In the genomic region with DNA sequence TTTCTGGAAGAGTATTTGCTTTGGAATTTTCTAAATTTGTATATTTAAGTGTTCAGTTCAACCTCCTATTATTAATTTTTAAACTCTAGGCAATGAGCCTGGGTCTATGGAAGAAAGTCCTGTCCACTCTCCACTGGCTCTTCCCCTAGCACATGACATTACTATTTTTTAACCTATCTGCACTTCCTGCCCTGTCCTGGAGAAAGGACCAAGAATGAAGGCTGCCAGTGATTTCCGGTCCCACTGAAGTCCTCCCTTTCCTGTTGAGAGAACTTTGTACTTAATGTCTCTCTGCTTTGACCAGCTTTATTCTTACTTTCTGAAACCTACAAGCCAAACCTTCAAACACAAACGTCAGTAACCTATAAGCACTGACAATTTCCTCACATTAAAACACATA, we compare ENCODE assay signal across 13 mouse cellular contexts. TPM values are rescaled to one million over a fixed set of nuclear protein-coding genes. Genes with fewer than 3 reads are reported as not detected.
DNase-seq lines count a peak whose midpoint lies in the region; ATAC-seq and TF ChIP-seq lines count a peak whose summit lies in the region.
"Had no signal": no experiment of that assay in that cellular context is flagged by ENCODE, and none has a peak within 500 bp of the region (broad histone marks: within the 10 kb centered on the region; RNA-seq: fewer than 3 reads in every experiment).

No protein-coding gene starts in this region.

- H3K4me1 ChIP-seq in intestine, embryonic 16.5 days (ENCODE audit: control insufficient read depth, insufficient read depth, low read length): peaks cover 48% of the 10 kb centered on the region
- H3K4me1 ChIP-seq in intestine, embryonic 15.5 days (replicated peaks): peaks cover 43% of the 10 kb centered on the region
- H3K4me1 ChIP-seq in intestine, postnatal 0 days (replicated peaks; ENCODE audit: control insufficient read depth, insufficient read depth, low read length): peaks cover 8% of the 10 kb centered on the region; the same call in 1 of the 2 replicates
- peaks cover 28% of the 10 kb centered on the region for H3K4me1 ChIP-seq in lung, postnatal 0 days (ENCODE audit: insufficient read depth, low read depth, low read length)
- peaks cover 13% of the 10 kb centered on the region for H3K4me1 ChIP-seq in midbrain, embryonic 10.5 days

- 52% methylated on average over 2 of the region's 2 CpGs for WGBS in intestine, embryonic 16.5 days
- WGBS in intestine, embryonic 15.5 days: 58% methylated on average over 2 of the region's 2 CpGs
- 24% methylated on average over 2 of the region's 2 CpGs for WGBS in intestine, postnatal 0 days
- WGBS in lung, postnatal 0 days: 56% methylated on average over 2 of the region's 2 CpGs
- 85% methylated on average over 2 of the region's 2 CpGs for WGBS in midbrain, embryonic 10.5 days

- H3K9me3 ChIP-seq in intestine, embryonic 16.5 days (ENCODE audit: control insufficient read depth, low read length): no peaks in the 10 kb centered on the region
- H3K9me3 ChIP-seq in intestine, embryonic 15.5 days: no peaks in the 10 kb centered on the region
- no peaks in the 10 kb centered on the region for H3K9me3 ChIP-seq in intestine, postnatal 0 days (ENCODE audit: control insufficient read depth)
- H3K9me3 ChIP-seq in lung, postnatal 0 days (ENCODE audit: low read length): no peaks in the 10 kb centered on the region
- no peaks in the 10 kb centered on the region for H3K9me3 ChIP-seq in midbrain, embryonic 10.5 days (replicated peaks)
- H3K9me3 ChIP-seq: embryonic facial prominence, embryonic 12.5 days; hindbrain, embryonic 10.5 days had no signal

- H3K36me3 ChIP-seq in intestine, embryonic 16.5 days (ENCODE audit: control insufficient read depth, insufficient read depth, low read length): peaks cover 8% of the 10 kb centered on the region
- peaks cover 7% of the 10 kb centered on the region for H3K36me3 ChIP-seq in intestine, embryonic 15.5 days
- peaks cover 12% of the 10 kb centered on the region for H3K36me3 ChIP-seq in intestine, postnatal 0 days (ENCODE audit: control insufficient read depth, insufficient read depth)
- peaks cover 3% of the 10 kb centered on the region; the same call in 1 of the 2 replicates for H3K36me3 ChIP-seq in lung, postnatal 0 days (ENCODE audit: insufficient read depth, low read length)
- peaks cover 47% of the 10 kb centered on the region for H3K36me3 ChIP-seq in midbrain, embryonic 10.5 days

- H3K27ac ChIP-seq in intestine, embryonic 16.5 days (ENCODE audit: low read length): peak overlapping the region; percentile 38; the same call in 1 of the 2 replicates
- H3K27ac ChIP-seq in intestine, embryonic 15.5 days: no peak overlapping the region
- H3K27ac ChIP-seq in intestine, postnatal 0 days (ENCODE audit: low read depth, low read length): peak overlapping the region; percentile 73
- peak overlapping the region; percentile 65 for H3K27ac ChIP-seq in lung, postnatal 0 days (ENCODE audit: low read length)
- no peak overlapping the region for H3K27ac ChIP-seq in midbrain, embryonic 10.5 days (replicated peaks)
- H3K27ac ChIP-seq: embryonic facial prominence, embryonic 12.5 days; hindbrain, embryonic 10.5 days had no signal

- ATAC-seq in intestine, embryonic 16.5 days: peak; percentile 32; the same call in 1 of the 2 replicates
- ATAC-seq in intestine, embryonic 15.5 days: no peak
- ATAC-seq in activated CD4-positive, CD25-positive, alpha-beta regulatory T cell, adult 4 months: peak; percentile 30
- peak; percentile 50 for ATAC-seq in intestine, postnatal 0 days
- ATAC-seq in lung, postnatal 0 days: no peak
- ATAC-seq in granulocyte monocyte progenitor cell, adult 5-6 weeks (replicated peaks; ENCODE audit: poor library complexity, severe bottlenecking): no peak
- ATAC-seq: forebrain, embryonic 16.5 days had no signal

- no peak overlapping the region for H3K4me2 ChIP-seq in intestine, embryonic 16.5 days (ENCODE audit: low read depth, low read length)
- no peak overlapping the region for H3K4me2 ChIP-seq in intestine, embryonic 15.5 days (replicated peaks)
- H3K4me2 ChIP-seq in intestine, postnatal 0 days (replicated peaks; ENCODE audit: low read depth): peak overlapping the region; percentile 38; the same call in 1 of the 2 replicates
- peak overlapping the region; percentile 17; the same call in 1 of the 2 replicates for H3K4me2 ChIP-seq in lung, postnatal 0 days (replicated peaks; ENCODE audit: low read depth, low read length)
- H3K4me2 ChIP-seq: embryonic facial prominence, embryonic 12.5 days had no signal

- H3K9ac ChIP-seq in intestine, embryonic 16.5 days (ENCODE audit: low read depth, low read length): no peak overlapping the region
- H3K9ac ChIP-seq in intestine, embryonic 15.5 days: no peak overlapping the region
- H3K9ac ChIP-seq in intestine, postnatal 0 days (ENCODE audit: low read depth, low read length): no peak overlapping the region; the same call in 1 of the 2 replicates
- no peak overlapping the region for H3K9ac ChIP-seq in lung, postnatal 0 days (replicated peaks; ENCODE audit: low read depth)
- H3K9ac ChIP-seq: embryonic facial prominence, embryonic 12.5 days had no signal

- TF ChIP-seq CTCF in intestine, postnatal 0 days (IDR thresholded peaks at IDR 0.05; ENCODE audit: low read depth): no peak
- no peak for TF ChIP-seq CTCF in lung, postnatal 0 days (IDR thresholded peaks at IDR 0.05)

- DNase-seq in lung, postnatal 0 days (ENCODE audit: low spot score): peak; percentile 40
- no peak for DNase-seq in midbrain, embryonic 10.5 days (ENCODE audit: low spot score)
- no peak for DNase-seq in gastrocnemius, adult 8-10 months (ENCODE audit: low spot score in 2 of 2)
- DNase-seq: layer of hippocampus, postnatal 36 days had no signal

- no peaks in the 10 kb centered on the region for H3K27me3 ChIP-seq in intestine, embryonic 16.5 days (replicated peaks; ENCODE audit: control insufficient read depth, insufficient read depth, low read length)
- no peaks in the 10 kb centered on the region for H3K27me3 ChIP-seq in intestine, embryonic 15.5 days (replicated peaks)
- H3K27me3 ChIP-seq in intestine, postnatal 0 days (replicated peaks; ENCODE audit: control insufficient read depth, insufficient read depth, low read length): no peaks in the 10 kb centered on the region
- no peaks in the 10 kb centered on the region for H3K27me3 ChIP-seq in lung, postnatal 0 days (replicated peaks; ENCODE audit: insufficient read depth, low read length)
- no peaks in the 10 kb centered on the region for H3K27me3 ChIP-seq in midbrain, embryonic 10.5 days (ENCODE audit: low read depth, poor library complexity, severe bottlenecking)
- H3K27me3 ChIP-seq: CH12.LX; embryonic facial prominence, embryonic 12.5 days had no signal

- H3K4me3 ChIP-seq in intestine, embryonic 16.5 days (ENCODE audit: low read length): no peak overlapping the region
- H3K4me3 ChIP-seq in intestine, embryonic 15.5 days (replicated peaks): no peak overlapping the region
- no peak overlapping the region for H3K4me3 ChIP-seq in intestine, postnatal 0 days (ENCODE audit: low read depth, low read length)
- H3K4me3 ChIP-seq in lung, postnatal 0 days (ENCODE audit: low read depth, low read length): no peak overlapping the region
- H3K4me3 ChIP-seq in midbrain, embryonic 10.5 days: no peak overlapping the region
- H3K4me3 ChIP-seq: embryonic facial prominence, embryonic 12.5 days; hindbrain, embryonic 10.5 days had no signal

- TF ChIP-seq EP300 in lung, postnatal 0 days (IDR thresholded peaks at IDR 0.05): peak; percentile 58

RNA-seq across cellular contexts. Expression of gene Rac1, which starts 7.4 kb away (rescaled TPM):
- 52.6 and 307 TPM in 2 replicates for polyA plus RNA-seq in intestine, embryonic 16.5 days (2015; fragmentation: Nextera tagmentation; extraction: Ambion mirVana)
- polyA plus RNA-seq in intestine, embryonic 15.5 days (2015; fragmentation: Nextera tagmentation; extraction: Ambion mirVana): 416 and 446 TPM in 2 replicates
- 10 to 100 TPM; 63.1 to 70.0 TPM for polyA plus RNA-seq in activated CD4-positive, CD25-positive, alpha-beta regulatory T cell, adult 4 months (2017; shearing (Covaris generic))
- polyA plus RNA-seq in intestine, postnatal 0 days (2015; fragmentation: Nextera tagmentation; extraction: Ambion mirVana): 375 and 413 TPM in 2 replicates
- 439 and 450 TPM in 2 replicates for polyA plus RNA-seq in lung, postnatal 0 days (2015; fragmentation: Nextera tagmentation; extraction: Ambion mirVana)
- 349 and 471 TPM in 2 replicates for total RNA-seq in granulocyte monocyte progenitor cell, adult 5-6 weeks (2014; fragmentation: Nextera tagmentation)
- 118 and 134 TPM in 2 replicates for total RNA-seq in granulocyte monocyte progenitor cell, adult 5-6 weeks (2017)
- polyA plus RNA-seq in midbrain, embryonic 10.5 days (2016; fragmentation: Nextera tagmentation; extraction: Ambion mirVana): 378 and 386 TPM in 2 replicates
- total RNA-seq in gastrocnemius, adult 8-10 months (2022): 100 to 1,000 TPM; 211 to 247 (median 228) TPM

RNA-seq across cellular contexts. Expression of gene Daglb, which starts 56.0 kb away (rescaled TPM):
- 16.2 and 18.5 TPM in 2 replicates for polyA plus RNA-seq in intestine, embryonic 16.5 days (2015; fragmentation: Nextera tagmentation; extraction: Ambion mirVana)
- polyA plus RNA-seq in intestine, embryonic 15.5 days (2015; fragmentation: Nextera tagmentation; extraction: Ambion mirVana): 11.1 and 13.1 TPM in 2 replicates
- polyA plus RNA-seq in activated CD4-positive, CD25-positive, alpha-beta regulatory T cell, adult 4 months (2017; shearing (Covaris generic)): 10 to 100 TPM in 1 of 2 experiments, 1 to 10 TPM in 1; 8.5 to 10.6 TPM
- 10.6 and 11.4 TPM in 2 replicates for polyA plus RNA-seq in intestine, postnatal 0 days (2015; fragmentation: Nextera tagmentation; extraction: Ambion mirVana)
- 5.9 and 6.0 TPM in 2 replicates for polyA plus RNA-seq in lung, postnatal 0 days (2015; fragmentation: Nextera tagmentation; extraction: Ambion mirVana)
- 11.7 and 22.8 TPM in 2 replicates for total RNA-seq in granulocyte monocyte progenitor cell, adult 5-6 weeks (2014; fragmentation: Nextera tagmentation)
- total RNA-seq in granulocyte monocyte progenitor cell, adult 5-6 weeks (2017): 24.1 and 25.0 TPM in 2 replicates
- polyA plus RNA-seq in midbrain, embryonic 10.5 days (2016; fragmentation: Nextera tagmentation; extraction: Ambion mirVana): 15.0 and 15.2 TPM in 2 replicates
- total RNA-seq in gastrocnemius, adult 8-10 months (2022): 10 to 100 TPM in 1 of 4 experiments, 1 to 10 TPM in 3; 9.5 to 11.2 (median 9.8) TPM

Comparison
In these comparisons a context has a peak if more than half of its experiments do, and no peak if none do; other contexts are left out.
1. ATAC-seq: peak in intestine, embryonic 16.5 days (single experiment), activated CD4-positive, CD25-positive, alpha-beta regulatory T cell, adult 4 months (single experiment) and intestine, postnatal 0 days (single experiment); none in intestine, embryonic 15.5 days (single experiment), lung, postnatal 0 days (single experiment) and granulocyte monocyte progenitor cell, adult 5-6 weeks (single experiment).
2. H3K27ac ChIP-seq: peak in intestine, embryonic 16.5 days (single experiment), intestine, postnatal 0 days (single experiment) and lung, postnatal 0 days (single experiment); none in intestine, embryonic 15.5 days (single experiment) and midbrain, embryonic 10.5 days (single experiment).
3. H3K4me2 ChIP-seq: peak in intestine, postnatal 0 days (single experiment) and lung, postnatal 0 days (single experiment); none in intestine, embryonic 16.5 days (single experiment) and intestine, embryonic 15.5 days (single experiment).